Comparison of ENCODE assay signal across 34 mouse cellular contexts in genomic region chr3:138419369-138419768, GRCm38 (mm10). TPM values are rescaled to one million over a fixed set of nuclear protein-coding genes. Genes with fewer than 3 reads are reported as not detected.
DNase-seq lines count a peak whose midpoint lies in the region; ATAC-seq lines count a peak whose summit lies in the region.
"Had no signal": no experiment of that assay in that cellular context is flagged by ENCODE, and none has a peak within 500 bp of the region (broad histone marks: within the 10 kb centered on the region; RNA-seq: fewer than 3 reads in every experiment).

No protein-coding gene starts in this region.

- no peak overlapping the region for H3K9ac ChIP-seq in intestine, embryonic 14.5 days (ENCODE audit: low read length)
- H3K9ac ChIP-seq: forebrain, embryonic 13.5 days; hindbrain, embryonic 15.5 days; limb, embryonic 12.5 days; liver, embryonic 15.5 days; lung, embryonic 15.5 days; midbrain, embryonic 15.5 days; neural tube, embryonic 12.5 days had no signal

- no peaks in the 10 kb centered on the region for H3K4me1 ChIP-seq in intestine, embryonic 14.5 days (replicated peaks; ENCODE audit: control insufficient read depth, insufficient read depth, low read length)
- H3K4me1 ChIP-seq: forebrain, embryonic 13.5 days; hindbrain, embryonic 10.5 days; hindbrain, embryonic 15.5 days; limb, embryonic 12.5 days; liver, embryonic 15.5 days; lung, embryonic 15.5 days; midbrain, embryonic 15.5 days; neural tube, embryonic 12.5 days had no signal

- no peaks in the 10 kb centered on the region for H3K36me3 ChIP-seq in intestine, embryonic 14.5 days (ENCODE audit: control insufficient read depth, insufficient read depth, low read length)
- H3K36me3 ChIP-seq: G1E; hindbrain, embryonic 10.5 days; hindbrain, embryonic 15.5 days; limb, embryonic 12.5 days; liver, embryonic 15.5 days; lung, embryonic 15.5 days; midbrain, embryonic 15.5 days; neural tube, embryonic 12.5 days had no signal

- intact Hi-C loops in left cerebral cortex, postnatal 36 days (cut with DNase I), result no loop called here
- intact Hi-C loops in heart, postnatal 25 days (cut with DNase I), result no loop called here

- WGBS in intestine, embryonic 14.5 days, result 62% methylated on average over 6 of the region's 6 CpGs

- H3K27me3 ChIP-seq in intestine, embryonic 14.5 days (replicated peaks; ENCODE audit: control insufficient read depth, insufficient read depth, low read length), result no peaks in the 10 kb centered on the region
- H3K27me3 ChIP-seq: forebrain, embryonic 13.5 days; hindbrain, embryonic 15.5 days; limb, embryonic 12.5 days; liver, embryonic 15.5 days; lung, embryonic 15.5 days; midbrain, embryonic 15.5 days; neural tube, embryonic 12.5 days had no signal

- H3K4me2 ChIP-seq in intestine, embryonic 14.5 days (ENCODE audit: low read length), result no peak overlapping the region
- H3K4me2 ChIP-seq: forebrain, embryonic 13.5 days; heart, embryonic 11.5 days; hindbrain, embryonic 15.5 days; limb, embryonic 12.5 days; liver, embryonic 15.5 days; lung, embryonic 15.5 days; midbrain, embryonic 15.5 days; neural tube, embryonic 12.5 days had no signal

- no peak overlapping the region for H3K27ac ChIP-seq in intestine, embryonic 14.5 days (ENCODE audit: low read depth)
- H3K27ac ChIP-seq: forebrain, embryonic 13.5 days; hindbrain, embryonic 10.5 days; hindbrain, embryonic 15.5 days; limb, embryonic 12.5 days; liver, embryonic 15.5 days; lung, embryonic 15.5 days; midbrain, embryonic 15.5 days; neural tube, embryonic 12.5 days had no signal

- H3K4me3 ChIP-seq in intestine, embryonic 14.5 days (ENCODE audit: low read depth, low read length), result no peak overlapping the region
- H3K4me3 ChIP-seq: forebrain, embryonic 13.5 days; hindbrain, embryonic 10.5 days; hindbrain, embryonic 15.5 days; limb, embryonic 12.5 days; liver, embryonic 15.5 days; lung, embryonic 15.5 days; midbrain, embryonic 15.5 days; neural tube, embryonic 12.5 days had no signal

- ATAC-seq in common myeloid progenitor, adult 5-6 weeks (replicated peaks; ENCODE audit: low read depth, poor library complexity, severe bottlenecking), result peak; percentile 96
- ATAC-seq in intestine, embryonic 14.5 days (replicated peaks; ENCODE audit: low FRiP score, low TSS enrichment, low read depth), result peak; percentile 76; the same call in 1 of the 2 replicates
- ATAC-seq in megakaryocyte, adult 5-6 weeks (ENCODE audit: poor library complexity, severe bottlenecking), result peak; percentile 68
- ATAC-seq: forebrain, embryonic 13.5 days; midbrain, embryonic 15.5 days had no signal

- DNase-seq in CD4-positive helper T cell, adult 2 months (ENCODE audit: low read depth, low spot score), result peak; percentile 80
- no peak for DNase-seq in intestine, embryonic 14.5 days (ENCODE audit: low spot score)
- no peak for DNase-seq in adrenal gland, postnatal 25 days
- DNase-seq in left cerebral cortex, postnatal 36 days (ENCODE audit: low spot score in 2 of 2), result no peak
- DNase-seq in heart, postnatal 25 days (ENCODE audit: low spot score), result no peak
- no peak for DNase-seq in lung, postnatal 4 days
- DNase-seq: adrenal gland, postnatal 14 days; cerebellum, adult 18-20 months; cerebellum, postnatal 10 days; gastrocnemius, postnatal 14 days; heart, adult 11 months; kidney, adult 18-20 months; kidney, postnatal 4 days; layer of hippocampus, adult 9-11 months; right cerebral cortex, postnatal 4 days; thymus, adult 2 months; thymus, postnatal 36 days had no signal

- no peaks in the 10 kb centered on the region for H3K9me3 ChIP-seq in intestine, embryonic 14.5 days (ENCODE audit: control insufficient read depth, low read length)
- H3K9me3 ChIP-seq: forebrain, embryonic 13.5 days; G1E; hindbrain, embryonic 10.5 days; hindbrain, embryonic 15.5 days; limb, embryonic 12.5 days; liver, embryonic 15.5 days; lung, embryonic 15.5 days; midbrain, embryonic 15.5 days; neural tube, embryonic 12.5 days had no signal

RNA-seq across cellular contexts. Expression of gene Adh4, which starts 4.1 kb away (rescaled TPM):
- total RNA-seq in common myeloid progenitor, adult 5-6 weeks (2017), result not detected in 2 replicates
- not detected in 2 replicates for polyA plus RNA-seq in intestine, embryonic 14.5 days (2014; fragmentation: Nextera tagmentation; extraction: Ambion mirVana)
- total RNA-seq in megakaryocyte, adult 5-6 weeks (2015), result not detected in 2 replicates
- not detected in 2 replicates for total RNA-seq in megakaryocyte, adult 5-6 weeks (2017)
- total RNA-seq in adrenal gland, postnatal 25 days (2021), result 0.43 and 1.7 TPM in 2 replicates
- total RNA-seq in left cerebral cortex, postnatal 36 days (2021), result not detected
- total RNA-seq in heart, postnatal 25 days (2021), result not detected
- total RNA-seq: G1E; gastrocnemius, postnatal 14 days; left cerebral cortex, adult 18-20 months; left cerebral cortex, postnatal 14 days had no signal
- polyA plus RNA-seq: embryonic facial prominence, embryonic 11.5 days; forebrain, embryonic 13.5 days; G1E; heart, embryonic 11.5 days; heart, embryonic 16.5 days; hindbrain, embryonic 10.5 days; hindbrain, embryonic 15.5 days; kidney, embryonic 16.5 days; limb, embryonic 12.5 days; liver, embryonic 15.5 days; lung, embryonic 15.5 days; midbrain, embryonic 15.5 days; neural tube, embryonic 12.5 days; thymus, adult 2 months had no signal

RNA-seq across cellular contexts. Expression of gene Adh5, which starts 23.5 kb away (rescaled TPM):
- total RNA-seq in common myeloid progenitor, adult 5-6 weeks (2017), result 139 and 141 TPM in 2 replicates
- polyA plus RNA-seq in intestine, embryonic 14.5 days (2014; fragmentation: Nextera tagmentation; extraction: Ambion mirVana), result 207 and 228 TPM in 2 replicates
- 67.0 and 85.0 TPM in 2 replicates for total RNA-seq in megakaryocyte, adult 5-6 weeks (2015)
- 67.1 and 71.1 TPM in 2 replicates for total RNA-seq in megakaryocyte, adult 5-6 weeks (2017)
- total RNA-seq in adrenal gland, postnatal 25 days (2021), result 164 and 196 TPM in 2 replicates
- total RNA-seq in left cerebral cortex, postnatal 36 days (2021), result 10 to 100 TPM; 60.8 to 64.3 TPM
- 10 to 100 TPM; 89.9 to 90.2 TPM for total RNA-seq in heart, postnatal 25 days (2021)
